Mouse (Mus musculus) ES-Bruce4 (cell line): ENCODE data around the gene Zfp408.

Experiments used
- CTCF ChIP-seq: IDR thresholded peaks from one replicate; pipeline ENCODE4 v1.8.1; 2011; ENCODE audit warnings: low read depth, low read length
- EP300 ChIP-seq: IDR thresholded peaks from 2 replicates; pipeline ENCODE4 v1.6.1; 2011; ENCODE audit warnings: low read depth, low read length; ENCODE audit not compliant: insufficient read depth

DNA sequence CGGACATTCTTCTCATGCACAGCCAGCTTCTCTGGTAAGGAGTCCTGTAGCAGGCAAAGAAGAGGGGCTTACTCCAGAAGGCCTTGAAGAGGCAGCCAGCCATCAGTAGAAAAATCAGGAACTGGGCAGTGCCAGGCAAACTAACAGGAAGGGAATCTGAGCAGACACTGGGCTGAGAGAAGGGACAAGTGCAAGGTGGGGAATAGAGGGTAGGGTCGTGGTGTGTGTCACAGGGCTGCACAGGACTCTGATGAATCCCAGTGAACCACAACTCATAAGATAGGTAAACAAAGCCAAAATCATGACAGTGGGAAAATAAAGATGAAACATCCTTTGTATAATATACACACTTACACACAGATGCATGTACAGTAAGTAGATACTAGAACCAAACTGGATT is 26.8 kb upstream of the Zfp408 start:
- TF ChIP-seq EP300 = no peak
- no peak for TF ChIP-seq CTCF
